Mouse (Mus musculus) MEL (cell line): Measurements from ENCODE around the gene Ccdc88b. TPM values are rescaled to one million over a fixed set of nuclear protein-coding genes. Genes with fewer than 3 reads are reported as not detected.

ENCODE experiments used
- DNase-seq: peaks from one replicate; pipeline ENCODE4 v3.0.0; 2011; ENCODE audit warnings: low read depth, low spot score
- H3K27ac ChIP-seq: 2 replicates; pipeline ENCODE4 v1.5.1; 2012; ENCODE audit warnings: low read depth, mild to moderate bottlenecking, control low read depth, low read length, moderate library complexity; ENCODE audit not compliant: control insufficient read depth
- H3K27me3 ChIP-seq, 2 experiments: fragments of 150-350 bp in 1 of 2; sonication (generic) in 1 of 2; 2 replicates each; pipeline ENCODE4 v1.6.1; 2012; ENCODE audit warnings: low read length in 2 of 2, mild to moderate bottlenecking in 2 of 2, improper control_type of control experiment in 1 of 2, moderate library complexity in 1 of 2; ENCODE audit not compliant: insufficient read depth in 2 of 2, control insufficient read depth in 1 of 2
- H3K36me3 ChIP-seq, 2 experiments: 2 replicates each; pipeline ENCODE4 v1.6.1; 2012 to 2014; ENCODE audit warnings: low read length in 2 of 2, improper control_type of control experiment in 1 of 2, inconsistent platforms in 1 of 2, mild to moderate bottlenecking in 1 of 2; ENCODE audit not compliant: insufficient read depth in 2 of 2, control insufficient read depth in 1 of 2
- H3K4me1 ChIP-seq, 2 experiments: fragments of 150-350 bp in 1 of 2; sonication (generic) in 1 of 2; 2 replicates each; pipeline ENCODE4 v1.6.1; 2012; ENCODE audit warnings: low read length in 2 of 2, improper control_type of control experiment in 1 of 2, mild to moderate bottlenecking in 1 of 2; ENCODE audit not compliant: insufficient read depth in 2 of 2, control insufficient read depth in 1 of 2
- H3K4me3 ChIP-seq, 2 experiments: fragments of 150-350 bp in 1 of 2; sonication (generic) in 1 of 2; 2 replicates each; pipeline ENCODE4 v1.5.1; 2012; ENCODE audit warnings: low read depth in 2 of 2, low read length in 2 of 2, mild to moderate bottlenecking in 2 of 2, moderate library complexity in 2 of 2, control low read depth in 1 of 2, improper control_type of control experiment in 1 of 2; ENCODE audit not compliant: control insufficient read depth in 1 of 2, insufficient read depth in 1 of 2
- H3K79me2 ChIP-seq: 2 replicates; pipeline ENCODE4 v1.6.1; 2012; ENCODE audit warnings: mild to moderate bottlenecking, low read length, moderate library complexity; ENCODE audit not compliant: control insufficient read depth, poor library complexity, insufficient read depth
- H3K9ac ChIP-seq: 2 replicates; pipeline ENCODE4 v1.6.1; 2012; ENCODE audit warnings: low read depth, mild to moderate bottlenecking, control low read depth, low read length, moderate library complexity; ENCODE audit not compliant: control insufficient read depth, poor library complexity, severe bottlenecking
- H3K9me3 ChIP-seq: fragments of 150-350 bp; sonication (generic); replicated peaks from 2 replicates; pipeline ENCODE4 v1.6.1; 2012; ENCODE audit warnings: mild to moderate bottlenecking, low read length, improper control_type of control experiment, moderate library complexity; ENCODE audit not compliant: insufficient read depth
- CHD2 ChIP-seq: IDR thresholded peaks from 2 replicates; pipeline ENCODE4 v1.6.1; 2011; ENCODE audit warnings: low read length, improper control_type of control experiment
- CTCF ChIP-seq, 3 experiments: IDR thresholded peaks in 2 of 3; conservative IDR thresholded peaks in 1 of 3; 2 replicates each; pipeline ENCODE4 v1.5.1; 2011 to 2012; ENCODE audit warnings: low read length in 3 of 3, low read depth in 2 of 3, mild to moderate bottlenecking in 2 of 3, improper control_type of control experiment in 1 of 3, inconsistent platforms in 1 of 3, mixed read lengths in 1 of 3, moderate library complexity in 1 of 3; ENCODE audit not compliant: control insufficient read depth in 1 of 3, insufficient read depth in 1 of 3, poor library complexity in 1 of 3, severe bottlenecking in 1 of 3
- E2F4 ChIP-seq: IDR thresholded peaks from 2 replicates; pipeline ENCODE4 v1.6.1; 2011; ENCODE audit warnings: low read depth, low read length, improper control_type of control experiment, borderline replicate concordance
- EP300 ChIP-seq, 2 experiments: IDR thresholded peaks; 2 replicates each; pipeline ENCODE4 v1.6.1; 2011; ENCODE audit warnings: improper control_type of control experiment in 2 of 2, low read length in 2 of 2, low read depth in 1 of 2, mild to moderate bottlenecking in 1 of 2
- ETS1 ChIP-seq: IDR thresholded peaks from 2 replicates; pipeline ENCODE4 v1.6.1; 2012; ENCODE audit warnings: low read depth, mild to moderate bottlenecking, inconsistent platforms, low read length, improper control_type of control experiment, moderate library complexity
- JUND ChIP-seq: IDR thresholded peaks from 2 replicates; pipeline ENCODE4 v1.6.1; 2011; ENCODE audit warnings: low read depth, mild to moderate bottlenecking, improper control_type of control experiment, low read length
- KAT2A ChIP-seq: conservative IDR thresholded peaks from 2 replicates; pipeline ENCODE4 v1.6.1; 2012; ENCODE audit warnings: low read depth, low read length, improper control_type of control experiment, inconsistent platforms
- MAFK ChIP-seq: IDR thresholded peaks from 2 replicates; pipeline ENCODE4 v1.6.1; 2011; ENCODE audit warnings: low read depth, mild to moderate bottlenecking, low read length, improper control_type of control experiment, borderline replicate concordance
- MAX ChIP-seq: IDR thresholded peaks from 2 replicates; pipeline ENCODE4 v1.6.1; 2011; ENCODE audit warnings: low read length, improper control_type of control experiment
- MAZ ChIP-seq: IDR thresholded peaks from 2 replicates; pipeline ENCODE4 v1.6.1; 2012; ENCODE audit warnings: low read depth, mild to moderate bottlenecking, inconsistent platforms, low read length, improper control_type of control experiment
- MEF2A ChIP-seq: IDR thresholded peaks from 2 replicates; pipeline ENCODE4 v1.6.1; 2014; ENCODE audit warnings: low read depth, mild to moderate bottlenecking, inconsistent platforms, low read length, improper control_type of control experiment; ENCODE audit not compliant: poor library complexity, insufficient replicate concordance, severe bottlenecking; ENCODE audit errors: extremely low read depth
- MXI1 ChIP-seq: IDR thresholded peaks from 2 replicates; pipeline ENCODE4 v1.6.1; 2011; ENCODE audit warnings: mild to moderate bottlenecking, low read depth, low read length, improper control_type of control experiment
- MYB ChIP-seq: IDR thresholded peaks from 2 replicates; pipeline ENCODE4 v1.6.1; 2011; ENCODE audit warnings: mild to moderate bottlenecking, low read depth, low read length, improper control_type of control experiment
- POLR2A ChIP-seq, 2 experiments: IDR thresholded peaks; 2 replicates each; pipeline ENCODE4 v1.6.1; 2011 to 2012; ENCODE audit warnings: low read length in 2 of 2, mild to moderate bottlenecking in 2 of 2, control low read depth in 1 of 2, improper control_type of control experiment in 1 of 2, low read depth in 1 of 2, moderate library complexity in 1 of 2; ENCODE audit not compliant: control insufficient read depth in 1 of 2, insufficient read depth in 1 of 2, poor library complexity in 1 of 2
- POLR2AphosphoS5 ChIP-seq: IDR thresholded peaks from 2 replicates; pipeline ENCODE4 v1.6.1; 2012; ENCODE audit warnings: low read depth, borderline replicate concordance, mild to moderate bottlenecking, inconsistent platforms, low read length, moderate library complexity, mixed read lengths
- RAD21 ChIP-seq: IDR thresholded peaks from 2 replicates; pipeline ENCODE4 v1.6.1; 2011; ENCODE audit warnings: mild to moderate bottlenecking, low read depth, low read length, improper control_type of control experiment
- RCOR1 ChIP-seq: IDR thresholded peaks from 2 replicates; pipeline ENCODE4 v1.6.1; 2012; ENCODE audit warnings: low read depth, mild to moderate bottlenecking, inconsistent platforms, low read length, improper control_type of control experiment
- SIN3A ChIP-seq: IDR thresholded peaks from 2 replicates; pipeline ENCODE4 v1.6.1; 2012; ENCODE audit warnings: low read length, improper control_type of control experiment, inconsistent platforms
- SMC3 ChIP-seq: IDR thresholded peaks from 2 replicates; pipeline ENCODE4 v1.6.1; 2011; ENCODE audit warnings: low read depth, low read length, improper control_type of control experiment
- TCF12 ChIP-seq: IDR thresholded peaks from 2 replicates; pipeline ENCODE4 v1.6.1; 2014; ENCODE audit warnings: low read depth, mild to moderate bottlenecking, inconsistent platforms, low read length, improper control_type of control experiment, moderate library complexity
- UBTF ChIP-seq: IDR thresholded peaks from 2 replicates; pipeline ENCODE4 v1.6.1; 2012; ENCODE audit warnings: low read depth, mild to moderate bottlenecking, inconsistent platforms, low read length, improper control_type of control experiment, moderate library complexity, borderline replicate concordance; ENCODE audit not compliant: insufficient read depth
- USF1 ChIP-seq: IDR thresholded peaks from 2 replicates; pipeline ENCODE4 v1.6.1; 2014; ENCODE audit warnings: low read depth, mild to moderate bottlenecking, inconsistent platforms, low read length, improper control_type of control experiment, moderate library complexity
- USF2 ChIP-seq, 2 experiments: IDR thresholded peaks; 2 replicates each; pipeline ENCODE4 v1.6.1; 2011 to 2012; ENCODE audit warnings: improper control_type of control experiment in 2 of 2, low read length in 2 of 2, borderline replicate concordance in 1 of 2, inconsistent platforms in 1 of 2, low read depth in 1 of 2, mild to moderate bottlenecking in 1 of 2; ENCODE audit not compliant: insufficient read depth in 1 of 2
- ZC3H11A ChIP-seq: IDR thresholded peaks from 2 replicates; pipeline ENCODE4 v1.6.1; 2012; ENCODE audit warnings: low read depth, mild to moderate bottlenecking, inconsistent platforms, low read length, improper control_type of control experiment
- ZKSCAN1 ChIP-seq: IDR thresholded peaks from 2 replicates; pipeline ENCODE4 v1.6.1; 2012; ENCODE audit warnings: low read depth, mild to moderate bottlenecking, inconsistent platforms, low read length, improper control_type of control experiment, moderate library complexity
- ZMIZ1 ChIP-seq: IDR thresholded peaks from 2 replicates; pipeline ENCODE4 v1.6.1; 2012; ENCODE audit warnings: low read depth, mild to moderate bottlenecking, inconsistent platforms, low read length, improper control_type of control experiment, moderate library complexity
- polyA plus RNA-seq, 2 experiments: library from polyadenylated mRNA; stranded (reverse) in 1 of 2; unstranded in 1 of 2; fragments of >175 nt in 1 of 2; fragments of >200 nt in 1 of 2; gene quantifications; 2 replicates each; pipeline versions ENCODE4 v1.2.1 to v1.2.4; 2012; ENCODE audit warnings: low replicate concordance in 2 of 2, low read depth in 1 of 2; ENCODE audit not compliant: insufficient read length in 2 of 2, insufficient read depth in 1 of 2, missing spikeins in 1 of 2
- total RNA-seq: library from RNA; depleted of rRNA; stranded (reverse); fragments of 300-350 nt; gene quantifications from 2 replicates; pipeline ENCODE4 v1.2.3, GENCODE M21; 2012

Gene Ccdc88b
- total and polyA plus RNA-seq, 3 experiments, result 32.4 to 59.8 TPM; not detected in 1

GRCm38 (mm10) chr19:6829870-6830555, 28.0 kb downstream of the Ccdc88b start:
- peaks cover 0 to 4% of the 10 kb centered on the region in 2 experiments; a peak in 1 of 4 replicates for H3K4me1 ChIP-seq
- no peak overlapping the region for H3K9ac ChIP-seq
- H3K27me3 ChIP-seq, result no peaks in the 10 kb centered on the region
- no peaks in the 10 kb centered on the region for H3K79me2 ChIP-seq
- no peak for DNase-seq
- H3K27ac ChIP-seq, result no peak overlapping the region
- TF ChIP-seq CTCF (IDR thresholded peaks at IDR 0.05 in 2 of 3, conservative IDR thresholded peaks at IDR 0.05 in 1 of 3; ENCODE audit: control insufficient read depth in 1 of 3, insufficient read depth in 1 of 3, low read depth in 2 of 3, low read length in 3 of 3, poor library complexity in 1 of 3, severe bottlenecking in 1 of 3) (no peak), MXI1 (no peak), ZC3H11A (no peak), MAX (no peak), MAZ (no peak), SIN3A (no peak), KAT2A (no peak), EP300 (IDR thresholded peaks at IDR 0.05; ENCODE audit: low read depth in 1 of 2, low read length in 2 of 2) (no peak), JUND (no peak), ZKSCAN1 (no peak), TCF12 (no peak), UBTF (no peak), MYB (no peak), RCOR1 (no peak), USF2 (IDR thresholded peaks at IDR 0.05; ENCODE audit: borderline replicate concordance in 1 of 2, insufficient read depth in 1 of 2, low read depth in 1 of 2, low read length in 2 of 2) (no peak)
- H3K4me3 ChIP-seq, result no peak overlapping the region
- H3K9me3 ChIP-seq, result no peaks in the 10 kb centered on the region
- peaks cover 0 to 3% of the 10 kb centered on the region in 2 experiments; a peak in 3 of 4 replicates for H3K36me3 ChIP-seq

DNA sequence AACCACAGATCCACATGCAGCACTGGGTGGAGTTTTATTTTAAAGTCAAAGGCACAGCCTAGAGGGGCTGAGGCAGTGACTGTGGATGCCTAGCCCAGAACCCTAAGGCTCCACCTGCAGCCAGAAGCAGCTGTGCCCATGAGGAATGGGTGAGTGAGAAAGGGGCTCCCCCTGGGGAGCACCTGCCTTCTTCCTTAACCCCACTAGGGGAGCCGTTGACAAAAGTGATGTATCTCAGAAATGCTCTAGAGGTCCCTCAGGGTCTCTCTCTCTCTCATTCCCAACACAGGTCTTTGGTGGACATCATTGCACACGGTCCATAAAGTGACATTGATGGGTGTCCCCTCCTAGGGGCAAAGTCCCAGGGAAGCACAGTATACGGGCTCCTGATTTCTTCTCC, 28.9 kb downstream of the Ccdc88b start:
- DNase-seq, result peak; percentile 30
- peak; percentile 22 to 49 (median 43); a peak in 5 of 6 replicates for TF ChIP-seq CTCF (IDR thresholded peaks at IDR 0.05 in 2 of 3, conservative IDR thresholded peaks at IDR 0.05 in 1 of 3; ENCODE audit: control insufficient read depth in 1 of 3, insufficient read depth in 1 of 3, low read depth in 2 of 3, low read length in 3 of 3, poor library complexity in 1 of 3, severe bottlenecking in 1 of 3)
- no peak for TF ChIP-seq ETS1
- no peak for TF ChIP-seq JUND
- no peak for TF ChIP-seq MEF2A
- TF ChIP-seq CHD2, result no peak
- TF ChIP-seq E2F4, result no peak
- no peak for TF ChIP-seq MAFK
- TF ChIP-seq SMC3, result 0 out of 2 replicates have a peak, but pooled peaks have one; percentile 6
- TF ChIP-seq MAX, result no peak
- no peak for TF ChIP-seq MXI1
- TF ChIP-seq EP300 (IDR thresholded peaks at IDR 0.05; ENCODE audit: low read depth in 1 of 2, low read length in 2 of 2), result no peak
- TF ChIP-seq USF2 (IDR thresholded peaks at IDR 0.05; ENCODE audit: borderline replicate concordance in 1 of 2, insufficient read depth in 1 of 2, low read depth in 1 of 2, low read length in 2 of 2), result no peak
- TF ChIP-seq POLR2AphosphoS5, result no peak
- TF ChIP-seq POLR2A (IDR thresholded peaks at IDR 0.05; ENCODE audit: control insufficient read depth in 1 of 2, insufficient read depth in 1 of 2, low read depth in 1 of 2, low read length in 2 of 2, poor library complexity in 1 of 2), result no peak
- TF ChIP-seq RAD21, result peak; percentile 8
- TF ChIP-seq ZKSCAN1, result no peak
- no peak for TF ChIP-seq USF1
- no peak for TF ChIP-seq ZMIZ1
- H3K27me3 ChIP-seq, result no peaks in the 10 kb centered on the region
- H3K27ac ChIP-seq, result no peak overlapping the region
- H3K9ac ChIP-seq, result no peak overlapping the region
- H3K79me2 ChIP-seq, result no peaks in the 10 kb centered on the region
- H3K4me3 ChIP-seq, result no peak overlapping the region
- H3K36me3 ChIP-seq, result peaks cover 0 to 3% of the 10 kb centered on the region in 2 experiments; a peak in 3 of 4 replicates
- H3K9me3 ChIP-seq, result no peaks in the 10 kb centered on the region
- peaks cover 0 to 4% of the 10 kb centered on the region in 2 experiments; a peak in 1 of 4 replicates for H3K4me1 ChIP-seq
